Mouse (Mus musculus) bone marrow, adult 2 months (tissue): ENCODE measurements around the gene Grcc10.

ENCODE experiments used
- CTCF ChIP-seq: fragments of 200-500 bp; IDR thresholded peaks from 2 replicates; pipeline ENCODE4 v1.5.1; 2011; ENCODE audit warnings: low read length, control low read depth; ENCODE audit not compliant: control insufficient read depth, insufficient read depth
- POLR2A ChIP-seq: fragments of 200-500 bp; IDR thresholded peaks from 2 replicates; pipeline ENCODE4 v1.6.1; 2011; ENCODE audit warnings: low read depth, mild to moderate bottlenecking, control low read depth, low read length, borderline replicate concordance; ENCODE audit not compliant: control insufficient read depth

- TF ChIP-seq CTCF (no peak), POLR2A (no peak)
Measured at GRCm38 (mm10) chr6:124729850-124730705, 11.1 kb downstream of the Grcc10 start.
